Mouse (Mus musculus) ES-E14 (cell line): Measurements from ENCODE around the gene Wdr62. TPM values are rescaled to one million over a fixed set of nuclear protein-coding genes. Genes with fewer than 3 reads are reported as not detected.

Source experiments
- DNase-seq: peaks from one replicate; pipeline ENCODE4 v3.0.0-alpha.2; 2013; ENCODE audit warnings: low read depth, low spot score
- H3K27ac ChIP-seq: 2 replicates; pipeline ENCODE4 v1.5.1; 2012; ENCODE audit warnings: low read depth, mild to moderate bottlenecking, low read length, moderate library complexity, mixed read lengths; ENCODE audit not compliant: poor library complexity, insufficient read depth, severe bottlenecking
- H3K36me3 ChIP-seq: 2 replicates; pipeline ENCODE4 v1.6.1; 2012; ENCODE audit warnings: mild to moderate bottlenecking, low read length, moderate library complexity, mixed read lengths; ENCODE audit not compliant: control insufficient read depth, poor library complexity, insufficient read depth, severe bottlenecking
- H3K4me1 ChIP-seq, 2 experiments: fragments of 150-350 bp in 1 of 2; sonication (generic) in 1 of 2; 2 replicates each; pipeline ENCODE4 v1.6.1; 2012; ENCODE audit warnings: low read length in 2 of 2, mild to moderate bottlenecking in 1 of 2, mixed read lengths in 1 of 2; ENCODE audit not compliant: control insufficient read depth in 2 of 2, insufficient read depth in 2 of 2, poor library complexity in 1 of 2
- H3K4me3 ChIP-seq, 2 experiments: fragments of 150-350 bp in 1 of 2; sonication (generic) in 1 of 2; 2 replicates each; pipeline ENCODE4 v1.5.1; 2012; ENCODE audit warnings: low read length in 2 of 2, low read depth in 1 of 2, mild to moderate bottlenecking in 1 of 2, mixed read lengths in 1 of 2; ENCODE audit not compliant: insufficient read depth in 1 of 2, poor library complexity in 1 of 2, severe bottlenecking in 1 of 2
- H3K9ac ChIP-seq: 2 replicates; pipeline ENCODE4 v1.6.1; 2012; ENCODE audit warnings: low read depth, mild to moderate bottlenecking, low read length, mixed read lengths; ENCODE audit not compliant: poor library complexity, insufficient read depth, severe bottlenecking
- H3K9me3 ChIP-seq: fragments of 150-350 bp; sonication (generic); 2 replicates; pipeline ENCODE4 v1.6.1; 2012; ENCODE audit warnings: low read depth, mild to moderate bottlenecking, low read length; ENCODE audit not compliant: control insufficient read depth, insufficient read depth
- CHD2 ChIP-seq: IDR thresholded peaks from 2 replicates; pipeline ENCODE4 v1.6.1; 2014; ENCODE audit warnings: mild to moderate bottlenecking, low read depth, low read length, inconsistent platforms
- HCFC1 ChIP-seq: IDR thresholded peaks from 2 replicates; pipeline ENCODE4 v1.6.1; 2012; ENCODE audit warnings: low read length, inconsistent platforms, borderline replicate concordance; ENCODE audit not compliant: insufficient read depth
- MAFK ChIP-seq: IDR thresholded peaks from 2 replicates; pipeline ENCODE4 v1.6.1; 2014; ENCODE audit warnings: mild to moderate bottlenecking, low read depth, low read length, inconsistent platforms; ENCODE audit not compliant: insufficient read depth
- ZC3H11A ChIP-seq: IDR thresholded peaks from 2 replicates; pipeline ENCODE4 v1.6.1; 2012; ENCODE audit warnings: low read depth, mild to moderate bottlenecking, inconsistent platforms, low read length, borderline replicate concordance
- ZNF384 ChIP-seq: IDR thresholded peaks from 2 replicates; pipeline ENCODE4 v1.6.1; 2012; ENCODE audit warnings: low read depth, low read length, inconsistent platforms
- in situ Hi-C, 2 experiments: fragments of 600-800 bp; cut with MboI; formaldehyde crosslinking; loops; one replicate each; pipeline ENCODE4 v1.15.1; 2025; ENCODE audit warnings: low sequenced_read_pairs in 2 of 2, inconsistent platforms in 1 of 2; ENCODE audit not compliant: unreplicated experiment in 2 of 2
- total RNA-seq: library from RNA; depleted of rRNA; stranded (reverse); fragments of 300-350 nt; gene quantifications from 2 replicates; pipeline ENCODE4 v1.2.3, GENCODE M21; 2012

The Wdr62 gene
- total RNA-seq, 1 experiment: 21.6 TPM

GRCm38 (mm10) chr7:30315559-30316529, 35.6 kb upstream of the Wdr62 start:
- DNase-seq: no peak
- peak overlapping the region; percentile 68 to 78; a peak in 3 of 4 replicates for H3K4me3 ChIP-seq
- no peak overlapping the region for H3K9ac ChIP-seq
- peaks cover 0 to 6% of the 10 kb centered on the region in 2 experiments; a peak in 2 of 4 replicates for H3K4me1 ChIP-seq
- no peaks in the 10 kb centered on the region for H3K9me3 ChIP-seq
- peaks cover 5% of the 10 kb centered on the region; the same call in 1 of the 2 replicates for H3K36me3 ChIP-seq
- no peak overlapping the region for H3K27ac ChIP-seq
- TF ChIP-seq ZC3H11A: no peak
- no peak for TF ChIP-seq MAFK
- no peak for TF ChIP-seq ZNF384
- no peak for TF ChIP-seq HCFC1
- TF ChIP-seq CHD2: no peak
- in situ Hi-C loops: no loop called here

- DNase-seq: no peak
- Histone ChIP-seq H3K4me1 (peaks cover 3 to 7% of the 10 kb centered on the region in 2 experiments; a peak in 2 of 4 replicates), H3K27ac (0 out of 2 replicates have a peak within 1 kb of the TSS, but pooled peaks have one; percentile 6), H3K36me3 (peaks cover 2% of the 10 kb centered on the region; the same call in 1 of the 2 replicates), H3K4me3 (peak within 1 kb of the TSS; percentile 68 to 78), H3K9me3 (no peaks in the 10 kb centered on the region), H3K9ac (peak within 1 kb of the TSS; percentile 76)
- in situ Hi-C loops: no loop called here
- no peak for TF ChIP-seq CHD2
Measured at GRCm38 (mm10) chr7:30314721-30315155, 34.5 kb upstream of the Wdr62 start, which contains the start of gene Syne4. Gene Syne4 (plus strand): TSS chr7:30314807.

GRCm38 (mm10) chr7:30313666-30314320, 33.6 kb upstream of the Wdr62 start:
- no peak for DNase-seq
- Histone ChIP-seq H3K9ac (no peak overlapping the region), H3K4me3 (peak overlapping the region; percentile 33 to 37; a peak in 2 of 4 replicates), H3K4me1 (peaks cover 5 to 10% of the 10 kb centered on the region in 2 experiments; a peak in 2 of 4 replicates), H3K9me3 (no peaks in the 10 kb centered on the region), H3K36me3 (peaks cover 2% of the 10 kb centered on the region; the same call in 1 of the 2 replicates), H3K27ac (no peak overlapping the region)
- in situ Hi-C loops: no loop called here
- TF ChIP-seq ZC3H11A: no peak
- no peak for TF ChIP-seq ZNF384

- Histone ChIP-seq H3K9me3 (no peaks in the 10 kb centered on the region), H3K4me1 (peaks cover 8 to 14% of the 10 kb centered on the region in 2 experiments; a peak in 3 of 4 replicates), H3K36me3 (no peaks in the 10 kb centered on the region; the same call in 1 of the 2 replicates), H3K27ac (no peak overlapping the region), H3K9ac (no peak overlapping the region), H3K4me3 (no peak overlapping the region)
- TF ChIP-seq MAFK (no peak), ZNF384 (no peak), HCFC1 (no peak), CHD2 (no peak), ZC3H11A (no peak)
- DNase-seq: no peak
- in situ Hi-C loops: no loop called here
Measured at GRCm38 (mm10) chr7:30310136-30310535, 29.9 kb upstream of the Wdr62 start.
